Mouse (Mus musculus) frontal cortex, postnatal 14 days (tissue): ENCODE data around the gene Yipf1.
"Not testable (repeated sequence)": the region's sequence is repeated elsewhere in the genome, so short reads cannot be mapped to it uniquely, and the experiment has no call there.

ENCODE experiments used
- DNase-seq, 2 experiments: peaks; one replicate each; pipeline ENCODE4 v3.0.0; 2022; ENCODE audit warnings: low spot score in 2 of 2

The Yipf1 gene

GRCm38 (mm10) chr4:107323113-107323512, 8.9 kb downstream of the Yipf1 start:
- DNase-seq: no peak

GRCm38 (mm10) chr4:107328530-107328929, 14.4 kb downstream of the Yipf1 start:
- no peak for DNase-seq

GRCm38 (mm10) chr4:107333514-107333913, 19.4 kb downstream of the Yipf1 start:
- DNase-seq: no peak

DNA sequence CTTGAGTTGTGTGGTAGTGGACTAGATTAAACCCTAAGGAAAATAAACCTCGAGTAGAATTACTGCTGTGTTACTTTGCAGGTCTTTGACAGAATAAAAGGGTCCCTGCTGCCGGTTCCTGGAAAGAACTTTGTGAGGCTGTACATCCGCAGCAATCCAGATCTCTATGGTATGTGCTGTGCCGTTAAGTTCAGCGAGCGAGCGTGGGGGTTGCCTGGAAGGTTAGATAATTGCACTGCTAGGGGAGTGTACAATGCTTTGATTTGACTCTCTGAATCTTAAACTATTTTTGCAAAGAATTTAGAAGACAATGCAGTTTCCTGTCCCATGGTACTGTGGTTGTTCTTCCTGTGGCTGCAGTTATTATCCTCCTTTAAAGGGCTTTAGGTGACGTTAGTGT, 22.2 kb downstream of the Yipf1 start:
- no peak for DNase-seq

DNA sequence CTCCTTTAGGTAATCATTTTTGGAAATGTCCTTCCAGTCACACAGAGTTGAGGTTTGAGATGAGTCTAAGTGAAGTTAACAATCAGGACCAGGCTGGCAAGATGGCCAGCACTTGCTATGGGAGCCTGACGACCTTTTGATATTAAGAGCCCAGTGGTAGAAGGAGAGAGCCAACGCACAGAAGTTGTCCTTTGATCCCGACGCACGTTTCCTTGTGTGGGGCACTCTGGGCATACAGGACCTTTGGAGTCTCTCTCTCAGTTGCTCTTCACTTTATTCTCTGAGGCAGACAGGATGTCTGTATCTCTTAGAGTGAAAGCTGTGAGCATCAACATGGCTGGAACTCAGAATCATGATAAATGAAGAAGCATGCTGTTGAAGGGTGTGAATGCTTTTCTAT, 23.3 kb downstream of the Yipf1 start:
- DNase-seq: no peak

DNA sequence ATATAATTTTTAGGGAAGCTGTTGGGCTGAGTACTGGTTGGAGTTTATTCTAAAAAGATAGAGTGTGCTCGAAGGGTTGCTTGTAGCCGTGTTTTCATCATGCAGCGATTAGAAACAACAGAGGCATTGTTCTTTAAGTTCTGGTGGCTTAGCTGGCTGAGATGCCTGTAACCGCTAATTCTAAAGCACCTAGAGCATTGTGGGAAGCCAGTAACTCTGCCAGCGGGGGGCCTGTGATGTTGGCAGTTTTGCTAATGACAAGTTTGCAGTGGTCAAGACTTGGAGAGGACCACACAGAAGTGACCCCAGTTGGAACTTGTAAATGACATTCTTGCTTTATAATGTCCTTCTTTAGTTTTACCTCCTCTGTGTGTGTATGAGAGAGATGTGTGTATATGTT, 27.2 kb downstream of the Yipf1 start:
- DNase-seq: no peak

- no peak for DNase-seq
Measured at GRCm38 (mm10) chr4:107344612-107345011, 30.4 kb downstream of the Yipf1 start.

DNA sequence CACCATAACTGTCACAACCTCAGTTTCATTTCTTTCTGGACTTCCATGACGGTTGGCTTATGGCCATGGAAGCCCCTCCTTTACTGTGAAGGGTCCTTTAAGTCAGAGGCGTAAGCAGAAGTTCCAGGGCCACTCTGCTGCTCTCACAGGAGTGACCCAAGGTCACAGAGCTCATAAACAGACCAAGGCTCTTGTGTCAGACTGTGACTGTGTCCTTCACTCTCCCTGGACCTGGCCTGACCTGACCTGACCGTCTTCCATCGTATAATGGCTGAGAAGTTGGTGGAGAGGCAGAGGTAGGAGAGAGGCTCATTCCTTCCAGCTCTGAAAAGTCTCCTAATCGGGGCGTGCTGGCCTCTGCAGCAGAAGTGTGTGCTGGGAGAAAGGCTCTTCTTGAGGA, 33.1 kb downstream of the Yipf1 start:
- no peak for DNase-seq

- DNase-seq: no peak
Measured at GRCm38 (mm10) chr4:107348529-107349310, 34.6 kb downstream of the Yipf1 start.

- peak in 1 of 2 experiments; percentile 20 for DNase-seq
Measured at GRCm38 (mm10) chr4:107349311-107350008, 35.3 kb downstream of the Yipf1 start.

- DNase-seq: no peak
Measured at GRCm38 (mm10) chr4:107351368-107351767, 37.2 kb downstream of the Yipf1 start.

DNA sequence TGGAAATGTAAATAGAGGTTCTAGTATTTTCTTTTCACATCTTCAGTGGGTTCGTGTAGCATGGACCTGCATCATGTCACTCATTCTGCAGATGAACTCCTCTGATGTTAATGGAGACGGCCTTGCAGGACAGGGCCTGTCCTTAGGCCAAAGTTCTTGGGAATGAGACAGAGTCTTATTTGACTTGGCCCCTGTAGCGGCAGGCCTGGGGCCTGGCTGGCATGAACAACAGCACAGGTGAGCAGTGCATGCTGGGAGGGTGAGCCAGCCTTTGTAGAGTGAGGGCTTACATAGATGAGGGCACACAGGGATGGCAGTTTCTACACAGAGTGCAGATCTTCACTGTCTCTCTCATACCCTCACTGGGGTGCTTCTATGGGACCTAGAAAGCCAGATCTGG, 39.4 kb downstream of the Yipf1 start:
- no peak for DNase-seq

- no peak for DNase-seq
Measured at GRCm38 (mm10) chr4:107354126-107354525, 40.0 kb downstream of the Yipf1 start.

- DNase-seq: no peak
Measured at GRCm38 (mm10) chr4:107354543-107354942, 40.4 kb downstream of the Yipf1 start.

- DNase-seq: not testable (repeated sequence)
Measured at GRCm38 (mm10) chr4:107357172-107357571, 43.0 kb downstream of the Yipf1 start.

DNA sequence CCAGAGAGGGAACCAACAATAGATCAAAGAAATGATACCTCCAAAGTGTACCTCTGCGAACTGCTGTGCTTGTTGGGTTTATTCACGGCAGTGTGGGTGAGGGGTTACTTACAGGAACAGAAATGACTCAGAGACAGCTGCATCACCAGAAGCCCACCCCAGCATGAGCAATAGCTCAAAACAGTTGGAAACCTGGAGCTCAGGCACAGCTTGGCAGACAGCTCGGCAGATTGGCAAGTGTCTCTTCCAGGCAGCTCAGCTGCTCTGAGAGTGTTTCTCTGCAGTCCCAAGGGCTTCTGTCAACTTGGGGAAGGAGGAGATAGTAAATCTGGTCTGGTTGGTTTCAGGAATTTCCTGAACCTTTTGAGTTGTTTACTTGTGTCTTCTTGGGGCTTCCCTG, 44.3 kb downstream of the Yipf1 start:
- no peak for DNase-seq

GRCm38 (mm10) chr4:107360457-107361145, 46.4 kb downstream of the Yipf1 start:
- DNase-seq: no peak

DNA sequence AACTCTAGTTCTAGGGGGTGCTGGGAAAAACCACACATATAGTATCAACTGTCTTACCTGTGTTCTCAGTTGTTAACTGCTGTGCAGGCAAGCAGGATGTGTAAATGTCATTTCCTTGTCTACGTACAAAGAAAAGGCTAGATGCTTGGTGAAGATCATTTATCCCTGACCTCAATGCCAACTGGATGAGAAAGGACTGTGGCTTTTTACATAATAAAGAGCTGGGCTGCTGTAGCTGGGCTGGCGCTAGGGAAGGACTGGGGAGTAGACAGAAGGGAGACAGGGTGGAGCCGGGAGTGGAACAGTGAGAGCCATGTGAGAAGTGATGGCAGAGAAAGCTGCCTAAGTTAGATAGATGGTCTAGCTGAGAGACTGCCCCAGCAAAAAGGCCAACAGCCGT, 48.6 kb downstream of the Yipf1 start:
- no peak for DNase-seq

DNA sequence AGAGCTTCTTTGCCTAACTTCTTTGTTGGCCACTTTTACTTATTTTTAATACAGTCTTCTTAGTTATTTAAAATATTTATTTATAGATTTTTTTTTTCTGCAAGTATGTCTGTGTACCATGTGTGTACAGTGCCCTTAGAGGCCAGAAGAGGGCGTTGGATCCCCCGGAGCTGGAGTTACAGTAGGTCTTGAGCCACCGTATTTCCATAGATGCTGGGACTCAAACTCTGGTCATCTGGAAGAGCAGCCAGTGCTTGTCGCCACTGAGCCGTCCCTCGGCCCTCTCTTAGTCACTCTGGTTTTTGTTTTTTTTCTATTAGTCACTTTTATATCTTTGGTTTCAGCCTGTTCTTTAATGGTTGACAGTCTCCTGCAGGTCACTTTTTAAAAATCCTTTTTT, 49.4 kb downstream of the Yipf1 start:
- no peak for DNase-seq

DNA sequence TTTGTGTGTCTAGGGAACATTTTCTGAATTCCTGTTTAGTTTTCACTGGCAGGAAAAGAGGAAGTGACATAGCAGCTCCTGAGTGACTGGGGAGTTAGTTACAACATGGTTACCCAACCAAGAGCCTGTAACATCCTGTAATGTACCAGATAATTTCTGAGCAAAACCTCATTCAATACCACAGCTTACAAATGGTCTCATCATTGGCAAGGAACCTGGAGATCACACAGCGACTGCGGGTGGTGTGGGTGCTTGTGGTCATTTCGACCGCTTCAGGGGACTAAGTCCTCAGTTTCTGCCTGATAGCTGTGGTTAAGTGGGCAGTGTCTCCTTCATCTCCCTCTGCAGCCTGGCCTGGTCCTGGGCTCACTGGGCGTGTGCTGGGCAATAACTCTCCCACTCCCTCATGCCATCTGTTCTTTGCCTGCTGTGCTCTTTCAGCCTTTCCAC, 50.1 kb downstream of the Yipf1 start:
- no peak for DNase-seq

GRCm38 (mm10) chr4:107366408-107366807, 52.2 kb downstream of the Yipf1 start:
- not testable (repeated sequence) for DNase-seq

DNA sequence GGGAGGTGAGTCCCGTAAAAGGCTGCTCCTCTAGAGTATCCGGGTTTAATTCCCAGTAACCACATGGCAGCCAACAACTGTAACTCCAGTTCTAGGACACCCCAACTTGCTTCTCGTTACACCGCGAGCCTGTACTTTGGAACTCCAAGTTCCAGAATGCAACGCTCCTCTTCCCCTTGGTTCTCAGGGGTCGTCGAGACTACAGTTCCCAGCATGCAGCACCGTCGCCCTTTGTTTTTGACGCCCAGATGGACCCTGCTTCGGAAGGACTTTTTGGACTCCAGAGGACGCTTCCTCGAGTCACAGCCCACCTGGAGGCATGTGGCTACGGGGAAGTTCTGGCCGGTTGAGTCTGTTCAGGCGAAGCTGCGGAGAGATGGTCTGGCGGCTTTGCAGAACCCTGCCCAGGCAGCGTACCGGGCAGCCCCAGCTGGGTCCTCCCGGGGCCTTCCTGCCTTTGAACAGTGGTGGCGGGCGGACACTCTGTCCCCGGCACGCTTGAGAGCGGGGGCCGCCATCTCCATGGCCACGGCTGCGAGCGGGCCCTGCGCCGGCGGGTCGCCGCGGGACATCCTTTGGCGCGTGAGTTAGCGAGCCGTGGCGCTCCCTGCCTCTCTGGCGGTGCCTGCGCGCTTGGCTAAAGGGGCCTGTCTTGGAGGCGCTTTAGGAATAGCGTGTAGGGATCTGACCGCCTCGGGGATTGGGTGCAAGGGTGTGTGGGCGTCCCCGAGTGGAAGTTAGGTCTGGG, 53.6 kb downstream of the Yipf1 start, which contains the start of gene Ndc1:
TSS of gene Ndc1 (plus strand) at position 218 of the 748 bp plus-strand sequence.
- peak; percentile 77 to 81 for DNase-seq
